ENCODE assay signal across 22 mouse cellular contexts in the genomic region with DNA sequence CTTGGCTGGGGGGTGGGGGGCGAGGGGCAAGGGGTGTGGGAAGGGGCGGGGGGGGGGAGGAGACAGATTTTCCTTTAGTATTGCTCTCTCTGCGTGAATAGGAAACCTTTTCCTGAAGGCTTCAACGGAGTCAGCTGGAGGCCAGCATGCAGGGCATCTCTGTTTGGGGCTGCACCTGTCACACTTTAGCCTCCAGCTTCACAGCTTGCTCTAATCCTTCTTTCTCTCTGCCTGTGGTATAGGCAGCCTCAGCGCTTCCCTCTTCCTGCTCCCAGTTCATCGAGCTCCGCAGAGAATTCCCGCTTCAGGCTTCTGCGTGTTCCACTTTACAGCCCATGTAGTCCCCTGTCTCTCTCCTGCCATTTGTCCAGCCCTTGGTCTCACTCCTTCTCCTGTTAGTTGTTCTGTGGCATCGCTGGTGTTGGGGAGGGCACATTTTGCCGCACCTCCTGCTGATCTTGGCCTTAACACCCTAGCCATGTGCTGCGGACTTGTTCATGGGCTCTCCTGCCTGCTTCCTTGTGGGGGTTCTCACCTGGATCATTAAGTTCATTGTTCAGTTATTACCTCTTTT. TPM values are rescaled to one million over a fixed set of nuclear protein-coding genes. Genes with fewer than 3 reads are reported as not detected.
DNase-seq lines count a peak whose midpoint lies in the region; ATAC-seq lines count a peak whose summit lies in the region.
"Had no signal": no experiment of that assay in that cellular context is flagged by ENCODE, and none has a peak within 500 bp of the region (broad histone marks: within the 10 kb centered on the region; RNA-seq: fewer than 3 reads in every experiment).

No protein-coding gene starts in this region.

- intact Hi-C loops in heart, postnatal 25 days (cut with DNase I): no loop called here

- no peaks in the 10 kb centered on the region for H3K36me3 ChIP-seq in forebrain, embryonic 13.5 days (ENCODE audit: poor library complexity, severe bottlenecking)
- H3K36me3 ChIP-seq in forebrain, embryonic 11.5 days (ENCODE audit: control insufficient read depth, insufficient read depth, low read length): no peaks in the 10 kb centered on the region
- no peaks in the 10 kb centered on the region for H3K36me3 ChIP-seq in neural tube, embryonic 15.5 days
- H3K36me3 ChIP-seq: embryonic facial prominence, embryonic 12.5 days; liver, embryonic 12.5 days had no signal

- H3K9ac ChIP-seq in forebrain, embryonic 13.5 days: peak overlapping the region; percentile 36
- H3K9ac ChIP-seq in forebrain, embryonic 11.5 days (ENCODE audit: low read length): no peak overlapping the region
- no peak overlapping the region for H3K9ac ChIP-seq in neural tube, embryonic 15.5 days (replicated peaks)
- H3K9ac ChIP-seq: embryonic facial prominence, embryonic 12.5 days; liver, embryonic 12.5 days; lung, embryonic 14.5 days had no signal

- 0 out of 2 replicates have a peak overlapping the region, but pooled peaks have one; percentile 27 for H3K27ac ChIP-seq in forebrain, embryonic 13.5 days
- no peak overlapping the region for H3K27ac ChIP-seq in forebrain, embryonic 11.5 days (ENCODE audit: low read depth, low read length)
- H3K27ac ChIP-seq in neural tube, embryonic 15.5 days (replicated peaks): no peak overlapping the region
- H3K27ac ChIP-seq: embryonic facial prominence, embryonic 12.5 days; liver, embryonic 12.5 days; macrophage had no signal

- H3K4me2 ChIP-seq in forebrain, embryonic 13.5 days: no peak overlapping the region
- H3K4me2 ChIP-seq in forebrain, embryonic 11.5 days (ENCODE audit: low read depth, low read length, severe bottlenecking): no peak overlapping the region
- 0 out of 2 replicates have a peak overlapping the region, but pooled peaks have one; percentile 4 for H3K4me2 ChIP-seq in neural tube, embryonic 15.5 days
- H3K4me2 ChIP-seq: embryonic facial prominence, embryonic 12.5 days; heart, embryonic 11.5 days; liver, embryonic 12.5 days; lung, embryonic 14.5 days had no signal

- DNase-seq in forebrain, embryonic 11.5 days (ENCODE audit: low spot score): no peak
- DNase-seq in neural tube, embryonic 10.5 days (ENCODE audit: extremely low spot score, low spot score): no peak
- peak; percentile 84 to 89 for DNase-seq in cerebellum, postnatal 25 days
- no peak for DNase-seq in heart, postnatal 25 days (ENCODE audit: low spot score)
- DNase-seq in adrenal gland, adult (ENCODE audit: inconsistent age in 2 of 2, low spot score in 1 of 2): no peak
- DNase-seq in yolk sac, embryonic 10.5 days (ENCODE audit: low spot score): no peak
- DNase-seq: adrenal gland, adult 2 months; heart, postnatal 14 days; kidney, postnatal 4 days; lung, embryonic 14.5 days; thymus, postnatal 36 days had no signal

- no peak overlapping the region for H3K4me3 ChIP-seq in forebrain, embryonic 13.5 days
- H3K4me3 ChIP-seq in forebrain, embryonic 11.5 days (ENCODE audit: low read depth, low read length): no peak overlapping the region
- no peak overlapping the region for H3K4me3 ChIP-seq in neural tube, embryonic 15.5 days (replicated peaks)
- H3K4me3 ChIP-seq: embryonic facial prominence, embryonic 12.5 days; liver, embryonic 12.5 days had no signal

- no peak for ATAC-seq in forebrain, embryonic 13.5 days
- ATAC-seq in forebrain, embryonic 11.5 days (replicated peaks; ENCODE audit: low FRiP score): no peak
- ATAC-seq in neural tube, embryonic 15.5 days (ENCODE audit: low FRiP score): no peak; the same call in 1 of the 2 replicates
- ATAC-seq: inflammation-experienced regulatory T-cells, adult 6 months; liver, embryonic 12.5 days had no signal

- no peaks in the 10 kb centered on the region for H3K9me3 ChIP-seq in forebrain, embryonic 13.5 days (replicated peaks)
- H3K9me3 ChIP-seq in forebrain, embryonic 11.5 days (ENCODE audit: control insufficient read depth, low read length): no peaks in the 10 kb centered on the region
- H3K9me3 ChIP-seq in neural tube, embryonic 15.5 days (replicated peaks): no peaks in the 10 kb centered on the region
- H3K9me3 ChIP-seq: embryonic facial prominence, embryonic 12.5 days; liver, embryonic 12.5 days had no signal

- 21% methylated on average over 11 of the region's 12 CpGs for WGBS in forebrain, embryonic 13.5 days
- WGBS in forebrain, embryonic 11.5 days: 15% methylated on average over 12 of the region's 12 CpGs
- WGBS in neural tube, embryonic 15.5 days: 15% methylated on average over 12 of the region's 12 CpGs

- peaks cover 5% of the 10 kb centered on the region; the same call in 1 of the 2 replicates for H3K4me1 ChIP-seq in forebrain, embryonic 13.5 days
- H3K4me1 ChIP-seq in forebrain, embryonic 11.5 days (replicated peaks; ENCODE audit: control insufficient read depth, insufficient read depth, low read length): no peaks in the 10 kb centered on the region
- H3K4me1 ChIP-seq in neural tube, embryonic 15.5 days: peaks cover 4% of the 10 kb centered on the region
- H3K4me1 ChIP-seq: liver, embryonic 12.5 days had no signal

- H3K27me3 ChIP-seq in forebrain, embryonic 13.5 days: no peaks in the 10 kb centered on the region; the same call in 1 of the 2 replicates
- no peaks in the 10 kb centered on the region for H3K27me3 ChIP-seq in forebrain, embryonic 11.5 days (ENCODE audit: control insufficient read depth, insufficient read depth, low read length)
- H3K27me3 ChIP-seq in neural tube, embryonic 15.5 days (replicated peaks): no peaks in the 10 kb centered on the region

RNA-seq across cellular contexts. Expression of a gene that starts 51.7 kb away (rescaled TPM):
- 17.5 and 17.7 TPM in 2 replicates for polyA plus RNA-seq in forebrain, embryonic 13.5 days (2015; fragmentation: Nextera tagmentation; extraction: Ambion mirVana)
- polyA plus RNA-seq in forebrain, embryonic 11.5 days (2014; fragmentation: Nextera tagmentation; extraction: Ambion mirVana): 2.9 and 3.7 TPM in 2 replicates
- 30.6 and 37.0 TPM in 2 replicates for polyA plus RNA-seq in neural tube, embryonic 15.5 days (2015; fragmentation: Nextera tagmentation; extraction: Ambion mirVana)
- total RNA-seq in heart, postnatal 25 days (2021): not detected
- total RNA-seq: CH12.LX; common myeloid progenitor, adult 5-6 weeks had no signal
- polyA plus RNA-seq: inflammation-experienced regulatory T-cells, adult 6 months; macrophage had no signal

RNA-seq across cellular contexts. Expression of a gene that starts 53.4 kb away (rescaled TPM):
- polyA plus RNA-seq in forebrain, embryonic 13.5 days (2015; fragmentation: Nextera tagmentation; extraction: Ambion mirVana): not detected in 2 replicates
- polyA plus RNA-seq in forebrain, embryonic 11.5 days (2014; fragmentation: Nextera tagmentation; extraction: Ambion mirVana): not detected in 2 replicates
- 0.84 and 1.2 TPM in 2 replicates for polyA plus RNA-seq in neural tube, embryonic 15.5 days (2015; fragmentation: Nextera tagmentation; extraction: Ambion mirVana)
- not detected for total RNA-seq in heart, postnatal 25 days (2021)
- total RNA-seq: adrenal gland, adult 2 months; CH12.LX; common myeloid progenitor, adult 5-6 weeks; heart, postnatal 14 days; layer of hippocampus, postnatal 14 days; left cerebral cortex, postnatal 25 days had no signal
- polyA plus RNA-seq: adrenal gland, adult 2 months; heart, embryonic 11.5 days; inflammation-experienced regulatory T-cells, adult 6 months; liver, embryonic 12.5 days; macrophage had no signal

Comparison
In these comparisons a context has a peak if more than half of its experiments do, and no peak if none do; other contexts are left out.
1. DNase-seq: peak in cerebellum, postnatal 25 days (2 of 2); none in forebrain, embryonic 11.5 days (single experiment), neural tube, embryonic 10.5 days (single experiment), heart, postnatal 25 days (single experiment), adrenal gland, adult (0 of 2) and yolk sac, embryonic 10.5 days (single experiment).